Mouse (Mus musculus): ENCODE measurements around the gene Myo1g. TPM values are rescaled to one million over a fixed set of nuclear protein-coding genes. Genes with fewer than 3 reads are reported as not detected.
A peak's percentile ranks its signal among the peaks of the same experiment; 100 is the strongest.
"Not testable (repeated sequence)": the region's sequence is repeated elsewhere in the genome, so short reads cannot be mapped to it uniquely, and the experiment has no call there.

Gene Myo1g
- polyA plus RNA-seq, 1 experiment, result 34.2 TPM

- Histone ChIP-seq H3K27me3 (replicated peaks) (no peaks in the 10 kb centered on the region), H3K36me3 (replicated peaks; ENCODE audit: low read length) (peaks cover 4% of the 10 kb centered on the region), H3K4me1 (peaks cover 40% of the 10 kb centered on the region), H3K9me3 (no peaks in the 10 kb centered on the region), H3K4me3 (replicated peaks) (no peak overlapping the region)
- TF ChIP-seq GATA1 (IDR thresholded peaks at IDR 0.05; ENCODE audit: borderline replicate concordance, low read length) (no peak), FLI1 (IDR thresholded peaks at IDR 0.05; ENCODE audit: low read length) (no peak)
These were observed 23.9 kb upstream of the Myo1g start for GRCm38 (mm10) chr11:6544683-6545082.

DNA sequence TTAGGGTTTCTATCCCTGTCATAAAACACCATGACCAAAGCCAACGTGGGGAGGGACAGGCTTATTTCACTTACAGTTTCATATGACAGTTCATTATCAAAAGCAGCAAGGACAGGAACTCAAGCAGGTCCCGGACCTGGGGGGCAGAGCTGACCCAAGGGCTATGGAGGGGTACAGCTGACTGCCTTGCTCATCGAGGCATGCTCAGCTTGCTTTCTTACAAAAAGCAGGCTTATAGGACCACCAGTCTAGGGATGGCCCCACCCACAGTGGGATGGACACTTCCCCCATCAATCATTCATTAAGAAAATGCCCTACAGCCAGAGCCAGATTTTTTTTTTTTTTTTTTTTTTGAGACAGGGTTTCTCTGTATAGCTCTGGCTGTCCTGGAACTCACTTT is 10.0 kb upstream of the Myo1g start:
- no peak for TF ChIP-seq GATA1 (IDR thresholded peaks at IDR 0.05; ENCODE audit: borderline replicate concordance, low read length)
- TF ChIP-seq FLI1 (IDR thresholded peaks at IDR 0.05; ENCODE audit: low read length), result no peak
- Histone ChIP-seq H3K27me3 (replicated peaks) (no peaks in the 10 kb centered on the region), H3K9me3 (no peaks in the 10 kb centered on the region), H3K4me3 (replicated peaks) (no peak overlapping the region), H3K4me1 (peaks cover 22% of the 10 kb centered on the region), H3K36me3 (replicated peaks; ENCODE audit: low read length) (peaks cover 11% of the 10 kb centered on the region)

DNA sequence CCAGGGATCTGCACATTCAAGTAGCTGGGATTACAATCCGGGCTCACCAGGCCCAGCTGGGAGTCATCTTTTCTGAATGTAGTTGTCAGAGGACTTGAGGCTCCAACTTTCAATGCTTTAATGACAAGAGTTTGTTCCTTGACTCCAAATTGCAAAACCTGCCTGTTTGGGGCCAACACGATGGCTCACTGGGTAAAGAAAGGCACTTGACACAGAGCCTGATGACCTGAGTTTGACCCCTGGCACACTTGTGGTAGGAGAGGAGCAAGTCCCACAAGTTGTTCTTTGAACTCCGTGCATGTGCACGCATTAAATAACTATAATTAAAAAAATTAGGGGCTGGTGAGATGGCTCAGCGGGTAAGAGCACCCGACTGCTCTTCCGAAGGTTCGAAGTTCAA is 9.2 kb upstream of the Myo1g start:
- Histone ChIP-seq H3K9me3 (no peaks in the 10 kb centered on the region), H3K4me3 (replicated peaks) (no peak overlapping the region), H3K36me3 (replicated peaks; ENCODE audit: low read length) (peaks cover 19% of the 10 kb centered on the region), H3K27me3 (replicated peaks) (no peaks in the 10 kb centered on the region), H3K4me1 (peaks cover 30% of the 10 kb centered on the region)
- no peak for TF ChIP-seq GATA1 (IDR thresholded peaks at IDR 0.05; ENCODE audit: borderline replicate concordance, low read length)
- TF ChIP-seq FLI1 (IDR thresholded peaks at IDR 0.05; ENCODE audit: low read length), result no peak

DNA sequence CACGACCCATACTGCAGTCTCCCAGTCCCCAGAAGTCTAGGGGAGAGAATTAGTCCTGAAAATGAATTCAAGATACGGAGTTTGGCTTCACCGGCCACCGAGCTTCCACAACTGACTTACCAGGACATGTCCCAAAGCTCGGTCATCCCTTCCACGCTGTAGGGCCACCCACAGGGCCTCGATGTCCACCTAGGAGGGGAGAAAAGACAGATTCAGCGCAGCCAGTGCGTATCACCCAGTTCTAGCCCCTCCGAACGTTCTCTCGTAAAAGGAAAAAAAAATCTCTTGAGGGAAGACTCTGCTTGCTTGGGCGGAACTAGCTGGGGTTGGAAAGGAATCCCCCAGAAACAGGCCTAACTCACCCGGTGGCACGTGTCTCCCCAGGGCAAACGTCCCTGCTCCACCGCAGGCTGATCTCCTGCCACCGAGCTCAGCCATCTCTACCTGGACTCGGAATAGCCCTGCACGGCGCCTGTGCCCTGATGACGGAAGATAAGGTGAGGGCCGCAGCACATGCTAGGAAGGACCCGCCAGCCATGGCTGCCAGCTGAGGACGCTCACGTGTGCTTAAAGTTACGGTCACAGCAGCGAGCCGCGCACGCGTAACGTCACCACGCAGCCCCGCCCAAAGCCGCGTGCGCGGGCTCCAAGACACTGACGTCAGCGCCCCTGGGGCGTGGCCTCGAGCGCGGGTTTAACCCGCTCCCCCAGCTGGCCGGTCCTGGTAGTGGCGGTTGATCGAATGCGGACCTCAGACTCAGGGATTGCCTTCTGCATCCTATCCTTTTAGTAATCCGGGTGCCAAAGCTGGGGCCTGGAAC is 7.6 kb upstream of the Myo1g start:
- Histone ChIP-seq H3K27me3 (replicated peaks) (no peaks in the 10 kb centered on the region), H3K4me1 (peaks cover 41% of the 10 kb centered on the region), H3K9me3 (no peaks in the 10 kb centered on the region), H3K4me3 (replicated peaks) (peak overlapping the region; percentile 96), H3K36me3 (replicated peaks; ENCODE audit: low read length) (peaks cover 34% of the 10 kb centered on the region)
- TF ChIP-seq FLI1 (IDR thresholded peaks at IDR 0.05; ENCODE audit: low read length) (no peak), GATA1 (IDR thresholded peaks at IDR 0.05; ENCODE audit: borderline replicate concordance, low read length) (no peak)

DNA sequence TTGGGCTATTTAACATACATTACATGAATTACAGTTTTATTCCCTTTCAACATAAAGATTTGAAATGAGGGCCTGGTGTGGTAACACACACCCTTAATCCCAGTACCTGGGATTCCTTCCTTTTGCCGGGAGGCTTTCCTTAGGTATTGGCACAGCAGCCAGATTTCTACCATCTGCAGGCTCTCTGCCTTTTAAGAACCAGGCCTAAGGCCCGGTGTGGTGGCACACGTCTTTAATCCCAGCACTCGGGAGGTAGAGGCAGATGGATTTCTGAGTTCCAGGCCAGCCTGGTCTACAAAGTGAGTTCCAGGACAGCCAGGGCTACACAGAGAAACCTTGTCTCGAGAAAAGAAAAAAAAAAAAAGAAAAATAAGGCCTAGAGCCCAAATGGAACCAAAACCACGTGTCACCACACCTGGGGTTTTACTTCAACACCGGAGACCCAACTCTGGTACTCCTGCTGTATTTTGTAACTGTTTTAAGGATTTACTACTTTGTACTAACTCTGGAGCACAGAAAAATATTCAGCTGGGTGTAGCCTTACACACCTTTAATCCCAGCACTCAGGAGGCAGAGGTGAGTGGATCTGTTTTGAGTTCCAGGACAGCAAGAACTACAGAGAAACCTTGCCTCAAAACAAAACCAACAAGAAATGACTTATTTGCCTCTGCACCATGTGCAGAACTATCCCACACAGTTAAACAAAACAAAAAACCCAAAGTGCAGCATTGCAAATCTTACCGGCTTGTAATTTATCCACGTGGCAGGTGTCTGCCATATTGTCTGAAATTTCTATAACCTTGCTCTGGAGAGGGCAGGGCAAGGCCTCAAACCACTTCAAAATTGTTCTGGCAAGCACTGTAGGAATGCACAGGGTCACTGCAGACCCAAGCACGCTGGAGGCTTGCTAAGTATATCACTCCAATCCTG is 6.8 kb upstream of the Myo1g start:
- no peaks in the 10 kb centered on the region for H3K9me3 ChIP-seq
- H3K4me3 ChIP-seq (replicated peaks), result peak overlapping the region; percentile 96
- H3K4me1 ChIP-seq, result peaks cover 49% of the 10 kb centered on the region
- H3K27me3 ChIP-seq (replicated peaks), result no peaks in the 10 kb centered on the region
- H3K36me3 ChIP-seq (replicated peaks; ENCODE audit: low read length), result peaks cover 37% of the 10 kb centered on the region
- TF ChIP-seq FLI1 (IDR thresholded peaks at IDR 0.05; ENCODE audit: low read length), result no peak
- TF ChIP-seq GATA1 (IDR thresholded peaks at IDR 0.05; ENCODE audit: borderline replicate concordance, low read length), result no peak

DNA sequence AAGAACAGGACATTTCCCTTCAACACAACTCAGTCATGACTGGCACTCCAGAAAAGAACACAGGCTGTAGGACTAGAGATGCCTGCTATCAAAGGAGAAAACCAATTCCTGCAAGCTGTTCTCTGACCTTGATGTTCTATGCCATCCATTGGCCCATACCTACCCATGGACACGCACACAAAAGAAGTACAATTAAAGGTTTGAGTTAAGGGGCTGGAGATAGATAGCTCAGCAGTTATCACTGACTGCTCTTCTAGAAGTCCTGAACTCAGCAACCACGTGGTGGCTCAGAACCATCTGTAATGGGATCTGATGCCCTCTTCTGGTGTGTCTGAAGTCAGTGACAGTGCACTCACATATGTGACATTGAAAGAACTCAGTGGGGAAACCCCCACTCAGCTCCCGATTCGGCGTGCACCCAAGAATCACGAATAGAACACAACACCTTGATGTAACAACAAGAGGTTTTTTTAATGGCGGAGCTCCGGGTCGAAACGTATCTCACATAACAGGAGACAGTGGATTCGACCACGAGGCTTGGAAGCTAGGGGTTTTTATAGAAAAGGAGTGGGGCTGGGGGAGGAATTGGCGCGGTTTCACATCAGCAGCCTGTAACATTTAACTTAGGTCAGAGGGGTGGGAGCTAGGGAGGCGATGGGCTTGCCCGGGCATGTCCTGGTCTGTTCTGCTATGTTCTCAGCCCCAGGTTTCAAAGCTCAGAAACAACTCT is 5.9 kb upstream of the Myo1g start:
- not testable (repeated sequence) for H3K27me3 ChIP-seq (replicated peaks); H3K9me3 ChIP-seq
- Histone ChIP-seq H3K4me3 (replicated peaks) (peak overlapping the region; percentile 96), H3K4me1 (peaks cover 57% of the 10 kb centered on the region), H3K36me3 (replicated peaks; ENCODE audit: low read length) (peaks cover 40% of the 10 kb centered on the region)

- TF ChIP-seq GATA1 (IDR thresholded peaks at IDR 0.05; ENCODE audit: borderline replicate concordance, low read length), result no peak
- no peak for TF ChIP-seq FLI1 (IDR thresholded peaks at IDR 0.05; ENCODE audit: low read length)
- peaks cover 71% of the 10 kb centered on the region for H3K4me1 ChIP-seq
These were observed 4.5 kb upstream of the Myo1g start for GRCm38 (mm10) chr11:6525241-6525640.

GRCm38 (mm10) chr11:6524880-6525238 is 4.1 kb upstream of the Myo1g start:
- H3K4me1 ChIP-seq, result peaks cover 73% of the 10 kb centered on the region
- no peaks in the 10 kb centered on the region for H3K9me3 ChIP-seq
- peaks cover 40% of the 10 kb centered on the region for H3K36me3 ChIP-seq (replicated peaks; ENCODE audit: low read length)
- H3K4me3 ChIP-seq (replicated peaks), result peak overlapping the region; percentile 56
- TF ChIP-seq FLI1 (IDR thresholded peaks at IDR 0.05; ENCODE audit: low read length) (no peak), GATA1 (IDR thresholded peaks at IDR 0.05; ENCODE audit: borderline replicate concordance, low read length) (no peak)
- H3K27me3 ChIP-seq (replicated peaks), result no peaks in the 10 kb centered on the region

More at GRCm38 (mm10) chr11:6525241-6525640, 4.5 kb upstream of the Myo1g start:
- no peaks in the 10 kb centered on the region for H3K27me3 ChIP-seq (replicated peaks)
- H3K36me3 ChIP-seq (replicated peaks; ENCODE audit: low read length), result peaks cover 40% of the 10 kb centered on the region
- no peaks in the 10 kb centered on the region for H3K9me3 ChIP-seq
- H3K4me3 ChIP-seq (replicated peaks), result peak overlapping the region; percentile 56

GRCm38 (mm10) chr11:6524165-6524879 is 3.6 kb upstream of the Myo1g start:
- Histone ChIP-seq H3K27me3 (replicated peaks) (no peaks in the 10 kb centered on the region), H3K9me3 (no peaks in the 10 kb centered on the region), H3K4me1 (peaks cover 73% of the 10 kb centered on the region), H3K36me3 (replicated peaks; ENCODE audit: low read length) (peaks cover 40% of the 10 kb centered on the region), H3K4me3 (replicated peaks) (no peak overlapping the region)
- no peak for TF ChIP-seq GATA1 (IDR thresholded peaks at IDR 0.05; ENCODE audit: borderline replicate concordance, low read length)
- TF ChIP-seq FLI1 (IDR thresholded peaks at IDR 0.05; ENCODE audit: low read length), result no peak
